In genomic region chr11:87629859-87630258, GRCm38 (mm10) we compare ENCODE assay signal across 9 mouse cellular contexts. TPM values are rescaled to one million over a fixed set of nuclear protein-coding genes. Genes with fewer than 3 reads are reported as not detected.
DNase-seq lines count a peak whose midpoint lies in the region; ATAC-seq and TF ChIP-seq lines count a peak whose summit lies in the region.
"Had no signal": no experiment of that assay in that cellular context is flagged by ENCODE, and none has a peak within 500 bp of the region (broad histone marks: within the 10 kb centered on the region; RNA-seq: fewer than 3 reads in every experiment).

No protein-coding gene starts in this region.

- H3K36me3 ChIP-seq in heart, embryonic 12.5 days = peaks cover 14% of the 10 kb centered on the region
- H3K36me3 ChIP-seq in E14TG2a.4 (ENCODE audit: insufficient read depth, low read length) = no peaks in the 10 kb centered on the region
- no peaks in the 10 kb centered on the region for H3K36me3 ChIP-seq in hindbrain, postnatal 0 days (ENCODE audit: insufficient read depth, low read length)

- H3K4me3 ChIP-seq in heart, embryonic 12.5 days = no peak overlapping the region
- H3K4me3 ChIP-seq in E14TG2a.4 (replicated peaks; ENCODE audit: low read length) = no peak overlapping the region
- H3K4me3 ChIP-seq in hindbrain, postnatal 0 days (ENCODE audit: low read length) = no peak overlapping the region
- H3K4me3 ChIP-seq: neural tube, embryonic 13.5 days had no signal

- peaks cover 7% of the 10 kb centered on the region; the same call in 1 of the 2 replicates for H3K4me1 ChIP-seq in heart, embryonic 12.5 days (replicated peaks)
- H3K4me1 ChIP-seq in E14TG2a.4 (replicated peaks; ENCODE audit: low read depth, low read length) = no peaks in the 10 kb centered on the region
- no peaks in the 10 kb centered on the region for H3K4me1 ChIP-seq in hindbrain, postnatal 0 days (ENCODE audit: insufficient read depth, low read length)
- H3K4me1 ChIP-seq: neural tube, embryonic 13.5 days had no signal

- no peaks in the 10 kb centered on the region for H3K27me3 ChIP-seq in heart, embryonic 12.5 days (replicated peaks)
- no peaks in the 10 kb centered on the region for H3K27me3 ChIP-seq in E14TG2a.4 (ENCODE audit: insufficient read depth, low read length)
- no peaks in the 10 kb centered on the region for H3K27me3 ChIP-seq in hindbrain, postnatal 0 days (ENCODE audit: insufficient read depth, low read length)
- H3K27me3 ChIP-seq: neural tube, embryonic 13.5 days had no signal

- TF ChIP-seq CTCF in E14TG2a.4 (conservative IDR thresholded peaks at IDR 0.05; ENCODE audit: low read length) = peak; percentile 52
- peak; percentile 74 for TF ChIP-seq CTCF in brain, embryonic 14.5 days (IDR thresholded peaks at IDR 0.05; ENCODE audit: borderline replicate concordance, extremely low read depth, insufficient read depth, insufficient read length)
- peak; percentile 78 for TF ChIP-seq CTCF in hindbrain, postnatal 0 days (IDR thresholded peaks at IDR 0.05; ENCODE audit: low read depth)

- H3K4me2 ChIP-seq in heart, embryonic 12.5 days = peak overlapping the region; percentile 21; the same call in 1 of the 2 replicates
- H3K4me2 ChIP-seq in hindbrain, postnatal 0 days (ENCODE audit: low read depth, low read length) = no peak overlapping the region
- H3K4me2 ChIP-seq: neural tube, embryonic 13.5 days had no signal

- H3K9ac ChIP-seq in heart, embryonic 12.5 days = no peak overlapping the region
- no peak overlapping the region for H3K9ac ChIP-seq in hindbrain, postnatal 0 days (replicated peaks; ENCODE audit: low read length)
- H3K9ac ChIP-seq: neural tube, embryonic 13.5 days had no signal

- no peak for TF ChIP-seq POLR2A in brain, embryonic 14.5 days (IDR thresholded peaks at IDR 0.05; ENCODE audit: borderline replicate concordance, extremely low read depth, insufficient read depth, insufficient read length, poor library complexity, severe bottlenecking)

- H3K9me3 ChIP-seq in heart, embryonic 12.5 days (replicated peaks) = no peaks in the 10 kb centered on the region
- no peaks in the 10 kb centered on the region for H3K9me3 ChIP-seq in E14TG2a.4 (ENCODE audit: low read length)
- no peaks in the 10 kb centered on the region for H3K9me3 ChIP-seq in hindbrain, postnatal 0 days (ENCODE audit: low read length)
- H3K9me3 ChIP-seq: neural tube, embryonic 13.5 days had no signal

- WGBS in heart, embryonic 12.5 days = 26% methylated on average over 10 of the region's 10 CpGs
- WGBS in hindbrain, postnatal 0 days = 28% methylated on average over 10 of the region's 10 CpGs

- no peak overlapping the region for H3K27ac ChIP-seq in heart, embryonic 12.5 days (ENCODE audit: poor library complexity, severe bottlenecking)
- no peak overlapping the region for H3K27ac ChIP-seq in hindbrain, postnatal 0 days
- H3K27ac ChIP-seq: neural tube, embryonic 13.5 days had no signal

- DNase-seq in heart, adult 9 months (ENCODE audit: low spot score in 2 of 2) = no peak
- DNase-seq in brain, embryonic 14.5 days (ENCODE audit: low read depth) = peak; percentile 57
- DNase-seq in hindbrain, postnatal 0 days (ENCODE audit: low spot score) = peak; percentile 73
- peak; percentile 58 for DNase-seq in lung, postnatal 14 days
- DNase-seq in testis, postnatal 10 days (ENCODE audit: low spot score) = peak; percentile 57
- DNase-seq in MN1 (ENCODE audit: low spot score) = no peak

- ATAC-seq in heart, embryonic 12.5 days (ENCODE audit: insufficient number of reproducible peaks, low FRiP score) = no peak
- no peak for ATAC-seq in hindbrain, postnatal 0 days

RNA-seq across cellular contexts. Expression of gene Hsf5, which starts 12.9 kb away (rescaled TPM):
- polyA plus RNA-seq in heart, embryonic 12.5 days (2016; fragmentation: Nextera tagmentation; extraction: Ambion mirVana) = 0.13 and 0.15 TPM in 2 replicates
- polyA plus RNA-seq in brain, embryonic 14.5 days (2012; rRNA removed) = 0.23 and 0.26 TPM in 2 replicates
- 0.10 and 0.29 TPM in 2 replicates for total RNA-seq in hindbrain, postnatal 0 days (2014; rRNA removed)
- 0.20 and 0.33 TPM in 2 replicates for polyA plus RNA-seq in hindbrain, postnatal 0 days (2015; fragmentation: Nextera tagmentation; extraction: Ambion mirVana)

RNA-seq across cellular contexts. Expression of gene Rnf43, which starts 32.7 kb away (rescaled TPM):
- 1.4 and 1.9 TPM in 2 replicates for polyA plus RNA-seq in heart, embryonic 12.5 days (2016; fragmentation: Nextera tagmentation; extraction: Ambion mirVana)
- polyA plus RNA-seq in brain, embryonic 14.5 days (2012; rRNA removed) = 0.87 and 1.4 TPM in 2 replicates
- total RNA-seq in hindbrain, postnatal 0 days (2014; rRNA removed) = 0.90 and 10.7 TPM in 2 replicates
- polyA plus RNA-seq in hindbrain, postnatal 0 days (2015; fragmentation: Nextera tagmentation; extraction: Ambion mirVana) = 0.85 and 1.8 TPM in 2 replicates

RNA-seq across cellular contexts. Expression of gene Mtmr4, which starts 37.9 kb away (rescaled TPM):
- 21.9 and 27.3 TPM in 2 replicates for polyA plus RNA-seq in heart, embryonic 12.5 days (2016; fragmentation: Nextera tagmentation; extraction: Ambion mirVana)
- 72.7 and 80.3 TPM in 2 replicates for polyA plus RNA-seq in brain, embryonic 14.5 days (2012; rRNA removed)
- total RNA-seq in hindbrain, postnatal 0 days (2014; rRNA removed) = 110 and 125 TPM in 2 replicates
- polyA plus RNA-seq in hindbrain, postnatal 0 days (2015; fragmentation: Nextera tagmentation; extraction: Ambion mirVana) = 30.6 and 34.8 TPM in 2 replicates

Comparison
In these comparisons a context has a peak if more than half of its experiments do, and no peak if none do; other contexts are left out.
1. DNase-seq: peak in brain, embryonic 14.5 days (single experiment), hindbrain, postnatal 0 days (single experiment), lung, postnatal 14 days (single experiment) and testis, postnatal 10 days (single experiment); none in heart, adult 9 months (0 of 2) and MN1 (single experiment).
2. Peak in every context shown above with its lines, with median percentiles within 50 percentile points of each other: CTCF ChIP-seq.